Mouse (Mus musculus) myocyte (in vitro differentiated cells): ENCODE measurements around the gene Vps26c.

Experiments used
- CEBPB ChIP-seq: IDR thresholded peaks from 2 replicates; pipeline ENCODE4 v1.6.1; 2011; ENCODE audit warnings: mild to moderate bottlenecking, moderate library complexity; ENCODE audit not compliant: poor library complexity, insufficient read depth, severe bottlenecking
- MYOG ChIP-seq, 3 experiments: IDR thresholded peaks; one replicate each; pipeline ENCODE4 v1.6.1; 2011; ENCODE audit warnings: control low read depth in 2 of 3, low read depth in 2 of 3, mild to moderate bottlenecking in 2 of 3; ENCODE audit not compliant: insufficient read length in 2 of 3, control insufficient read depth in 1 of 3, insufficient read depth in 1 of 3
- POLR2A ChIP-seq: IDR thresholded peaks from one replicate; pipeline ENCODE4 v1.6.1; 2011; ENCODE audit warnings: low read depth, mild to moderate bottlenecking, control low read depth, moderate library complexity; ENCODE audit not compliant: insufficient read length

DNA sequence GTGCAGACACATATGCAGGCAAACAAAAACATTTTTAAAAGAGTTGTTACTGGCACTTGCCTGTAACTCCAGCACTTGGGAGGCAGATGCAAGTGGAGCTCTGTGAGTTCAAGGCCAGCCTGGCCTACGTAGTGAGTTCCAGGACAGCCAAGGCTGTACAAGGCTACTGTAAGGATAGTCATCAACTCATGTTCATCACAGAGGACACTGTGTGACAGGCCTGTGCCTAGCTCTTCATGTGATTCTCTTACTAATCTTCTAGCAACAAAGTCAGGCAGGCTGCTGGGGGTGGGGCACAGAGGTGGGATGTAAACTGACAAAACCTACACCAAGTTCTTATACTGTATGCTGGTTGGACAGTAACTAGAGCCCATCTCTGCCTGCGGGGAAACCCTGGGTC lies 19.6 kb downstream of the Vps26c start:
- TF ChIP-seq POLR2A = no peak
- no peak for TF ChIP-seq MYOG (IDR thresholded peaks at IDR 0.05; ENCODE audit: control insufficient read depth in 1 of 3, insufficient read depth in 1 of 3, insufficient read length in 2 of 3, low read depth in 2 of 3)
- no peak for TF ChIP-seq CEBPB
